Mouse (Mus musculus) E14TG2a.4 (cell line): Measurements from ENCODE around the gene Fam124a.

ENCODE experiments used
- CTCF ChIP-seq: conservative IDR thresholded peaks from 2 replicates; pipeline ENCODE4 v1.5.1; 2014; ENCODE audit warnings: low read length
- NANOG ChIP-seq: IDR thresholded peaks from 2 replicates; pipeline ENCODE4 v1.6.1; 2014; ENCODE audit warnings: borderline replicate concordance, low read length, mixed read lengths
- POU5F1 ChIP-seq: IDR thresholded peaks from 2 replicates; pipeline ENCODE4 v1.6.1; 2014; ENCODE audit warnings: low read length, borderline replicate concordance

GRCm38 (mm10) chr14:62627951-62628350 lies 72.4 kb downstream of the Fam124a start:
- TF ChIP-seq CTCF (no peak), POU5F1 (no peak), NANOG (no peak)
